Mouse (Mus musculus): ENCODE measurements around the gene Hist1h1a.
"Not testable (repeated sequence)": the region's sequence is repeated elsewhere in the genome, so short reads cannot be mapped to it uniquely, and the experiment has no call there.

- TF ChIP-seq POLR2AphosphoS5 (IDR thresholded peaks at IDR 0.05; ENCODE audit: insufficient replicate concordance, low read depth, low read length); CTCF (IDR thresholded peaks at IDR 0.05; ENCODE audit: low read depth, low read length): not testable (repeated sequence)
Observed at GRCm38 (mm10) chr13:23717593-23718245, 45.7 kb upstream of the Hist1h1a start.
